Mouse (Mus musculus): Measurements from ENCODE around the gene Cfap54. TPM values are rescaled to one million over a fixed set of nuclear protein-coding genes. Genes with fewer than 3 reads are reported as not detected.

Gene Cfap54
- polyA plus RNA-seq, 1 experiment from 2014 or later, result 3.3 TPM

DNA sequence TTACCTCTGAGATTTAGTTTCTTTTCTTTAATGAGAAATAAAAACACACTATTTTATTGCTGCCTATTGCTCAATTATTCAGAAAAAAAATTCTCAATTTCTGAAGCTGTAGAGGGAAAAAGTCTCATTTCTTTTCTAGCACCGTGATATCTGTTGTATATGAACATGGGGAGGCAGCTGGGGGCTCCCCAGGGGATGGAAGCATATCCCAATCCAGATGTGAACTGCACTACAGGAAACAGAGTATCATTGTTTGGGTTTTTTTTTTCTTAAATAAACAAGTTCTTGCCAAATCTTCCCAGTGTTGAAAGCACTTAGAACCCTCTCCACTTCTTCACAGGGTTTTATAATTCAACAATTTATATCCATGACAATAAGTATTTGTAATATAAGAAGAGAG, 151.4 kb downstream of the Cfap54 start:
- 48% methylated on average over 1 of the region's 1 CpGs for WGBS
- ATAC-seq (ENCODE audit: low read depth), result no peak
- no peak overlapping the region for H3K27ac ChIP-seq (ENCODE audit: low read depth, low read length)
- H3K4me1 ChIP-seq (ENCODE audit: control insufficient read depth, insufficient read depth, low read length), result no peaks in the 10 kb centered on the region
- H3K27me3 ChIP-seq (ENCODE audit: control insufficient read depth, insufficient read depth, low read length), result no peaks in the 10 kb centered on the region
- H3K4me2 ChIP-seq (ENCODE audit: low read depth, low read length), result no peak overlapping the region
- H3K4me3 ChIP-seq (ENCODE audit: low read depth, low read length), result no peak overlapping the region
- no peak overlapping the region for H3K9ac ChIP-seq (replicated peaks; ENCODE audit: low read depth, low read length)
- H3K36me3 ChIP-seq (ENCODE audit: control insufficient read depth, insufficient read depth, low read length), result no peaks in the 10 kb centered on the region
- H3K9me3 ChIP-seq (ENCODE audit: control insufficient read depth, low read length), result no peaks in the 10 kb centered on the region

GRCm38 (mm10) chr10:92928256-92928655, 153.2 kb downstream of the Cfap54 start:
- WGBS, result 85% methylated on average over 3 of the region's 3 CpGs
- Histone ChIP-seq H3K27me3 (ENCODE audit: control insufficient read depth, insufficient read depth, low read length) (no peaks in the 10 kb centered on the region), H3K36me3 (ENCODE audit: control insufficient read depth, insufficient read depth, low read length) (no peaks in the 10 kb centered on the region), H3K27ac (ENCODE audit: low read depth, low read length) (no peak overlapping the region), H3K9ac (replicated peaks; ENCODE audit: low read depth, low read length) (no peak overlapping the region), H3K9me3 (ENCODE audit: control insufficient read depth, low read length) (no peaks in the 10 kb centered on the region), H3K4me2 (ENCODE audit: low read depth, low read length) (no peak overlapping the region), H3K4me1 (ENCODE audit: control insufficient read depth, insufficient read depth, low read length) (no peaks in the 10 kb centered on the region), H3K4me3 (ENCODE audit: low read depth, low read length) (no peak overlapping the region)
- no peak for ATAC-seq (ENCODE audit: low read depth)

DNA sequence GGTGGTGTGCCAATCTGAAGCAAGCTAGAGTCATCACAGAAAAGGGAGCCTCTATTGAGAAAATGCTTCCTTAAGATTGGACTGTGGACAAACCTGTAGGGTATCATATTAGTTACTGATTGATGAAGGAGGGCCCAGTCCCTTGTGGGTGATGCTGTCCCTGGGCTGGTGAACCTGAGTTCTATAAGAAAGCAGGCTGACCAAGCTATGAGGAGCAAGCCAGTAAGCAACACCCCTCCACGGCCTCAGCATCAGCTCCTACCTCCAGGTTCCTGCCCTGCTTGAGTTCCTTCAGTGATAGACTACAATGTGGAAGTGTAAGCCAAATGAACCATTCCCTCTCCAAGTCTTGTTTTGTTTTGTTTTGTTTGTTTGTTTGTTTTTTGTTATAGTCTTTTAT, 162.9 kb downstream of the Cfap54 start:
- no peak for ATAC-seq (ENCODE audit: low read depth)
- 93% methylated on average over 1 of the region's 1 CpGs for WGBS
- Histone ChIP-seq H3K9me3 (ENCODE audit: control insufficient read depth, low read length) (no peaks in the 10 kb centered on the region), H3K36me3 (ENCODE audit: control insufficient read depth, insufficient read depth, low read length) (no peaks in the 10 kb centered on the region), H3K9ac (replicated peaks; ENCODE audit: low read depth, low read length) (no peak overlapping the region), H3K4me1 (ENCODE audit: control insufficient read depth, insufficient read depth, low read length) (no peaks in the 10 kb centered on the region), H3K27ac (ENCODE audit: low read depth, low read length) (no peak overlapping the region), H3K4me3 (ENCODE audit: low read depth, low read length) (no peak overlapping the region), H3K4me2 (ENCODE audit: low read depth, low read length) (no peak overlapping the region), H3K27me3 (ENCODE audit: control insufficient read depth, insufficient read depth, low read length) (no peaks in the 10 kb centered on the region)

- no peaks in the 10 kb centered on the region for H3K27me3 ChIP-seq (ENCODE audit: control insufficient read depth, insufficient read depth, low read length)
- no peaks in the 10 kb centered on the region for H3K9me3 ChIP-seq (ENCODE audit: control insufficient read depth, low read length)
- H3K4me1 ChIP-seq (ENCODE audit: control insufficient read depth, insufficient read depth, low read length), result no peaks in the 10 kb centered on the region
- H3K4me3 ChIP-seq (ENCODE audit: low read depth, low read length), result no peak overlapping the region
- 33% methylated on average over 6 of the region's 6 CpGs for WGBS
- H3K36me3 ChIP-seq (ENCODE audit: control insufficient read depth, insufficient read depth, low read length), result no peaks in the 10 kb centered on the region
- peak; percentile 56; the same call in 1 of the 2 replicates for ATAC-seq (ENCODE audit: low read depth)
- H3K27ac ChIP-seq (ENCODE audit: low read depth, low read length), result no peak overlapping the region
- H3K9ac ChIP-seq (replicated peaks; ENCODE audit: low read depth, low read length), result no peak overlapping the region
- no peak overlapping the region for H3K4me2 ChIP-seq (ENCODE audit: low read depth, low read length)
These were observed 174.2 kb downstream of the Cfap54 start for GRCm38 (mm10) chr10:92907246-92907645.

GRCm38 (mm10) chr10:92888466-92888865, 193.0 kb downstream of the Cfap54 start:
- no peaks in the 10 kb centered on the region for H3K4me1 ChIP-seq (ENCODE audit: control insufficient read depth, insufficient read depth, low read length)
- no peak overlapping the region for H3K4me3 ChIP-seq (ENCODE audit: low read depth, low read length)
- no peaks in the 10 kb centered on the region for H3K36me3 ChIP-seq (ENCODE audit: control insufficient read depth, insufficient read depth, low read length)
- WGBS, result 90% methylated on average over 6 of the region's 6 CpGs
- H3K9me3 ChIP-seq (ENCODE audit: control insufficient read depth, low read length), result no peaks in the 10 kb centered on the region
- H3K27me3 ChIP-seq (ENCODE audit: control insufficient read depth, insufficient read depth, low read length), result no peaks in the 10 kb centered on the region
- H3K27ac ChIP-seq (ENCODE audit: low read depth, low read length), result no peak overlapping the region
- no peak overlapping the region for H3K9ac ChIP-seq (replicated peaks; ENCODE audit: low read depth, low read length)
- no peak for ATAC-seq (ENCODE audit: low read depth)
- no peak overlapping the region for H3K4me2 ChIP-seq (ENCODE audit: low read depth, low read length)

DNA sequence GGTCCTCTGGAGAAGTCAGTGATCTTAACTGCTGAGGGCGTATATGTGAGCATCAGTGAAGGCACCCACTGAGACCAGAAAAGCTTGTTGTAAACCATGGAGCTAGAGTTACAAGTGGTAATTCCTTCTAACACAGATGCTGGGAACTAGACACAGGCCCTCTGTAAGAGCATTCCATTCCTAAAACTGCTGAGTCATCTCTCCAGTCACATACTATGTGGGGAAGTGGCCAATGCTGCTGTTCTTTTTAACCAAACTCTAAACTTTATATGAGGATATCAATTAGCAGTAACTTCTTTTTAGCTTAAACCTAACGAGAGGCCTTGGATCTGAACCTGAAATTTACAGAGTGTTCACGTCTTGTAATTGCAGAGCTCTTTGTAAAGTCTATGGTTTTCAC, 203.4 kb downstream of the Cfap54 start:
- no peak overlapping the region for H3K27ac ChIP-seq (ENCODE audit: low read depth, low read length)
- H3K36me3 ChIP-seq (ENCODE audit: control insufficient read depth, insufficient read depth, low read length), result no peaks in the 10 kb centered on the region
- H3K4me1 ChIP-seq (ENCODE audit: control insufficient read depth, insufficient read depth, low read length), result no peaks in the 10 kb centered on the region
- H3K9ac ChIP-seq (replicated peaks; ENCODE audit: low read depth, low read length), result no peak overlapping the region
- H3K9me3 ChIP-seq (ENCODE audit: control insufficient read depth, low read length), result no peaks in the 10 kb centered on the region
- no peaks in the 10 kb centered on the region for H3K27me3 ChIP-seq (ENCODE audit: control insufficient read depth, insufficient read depth, low read length)
- no peak for ATAC-seq (ENCODE audit: low read depth)
- WGBS, result 95% methylated on average over 3 of the region's 3 CpGs
- H3K4me3 ChIP-seq (ENCODE audit: low read depth, low read length), result no peak overlapping the region
- H3K4me2 ChIP-seq (ENCODE audit: low read depth, low read length), result no peak overlapping the region

DNA sequence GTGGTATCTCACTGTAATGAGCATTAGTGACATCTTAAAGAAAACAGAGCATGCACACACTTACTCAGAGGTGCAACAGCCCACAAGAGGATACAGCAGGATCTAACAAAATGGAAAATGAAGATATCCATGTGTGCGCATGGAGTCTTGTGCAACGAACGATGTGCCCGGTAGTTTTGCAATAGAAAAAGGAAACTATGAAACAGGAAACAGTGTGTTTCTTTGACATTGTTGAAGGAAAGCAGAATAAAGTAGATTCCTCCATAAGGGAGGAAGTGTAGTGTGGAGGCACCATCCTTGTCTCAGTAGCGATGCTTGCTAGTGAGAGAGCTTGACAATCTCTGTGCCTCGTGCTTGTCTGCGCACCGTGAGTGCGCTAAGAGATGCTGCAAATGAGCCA, 240.4 kb downstream of the Cfap54 start:
- Histone ChIP-seq H3K9me3 (ENCODE audit: control insufficient read depth, low read length) (no peaks in the 10 kb centered on the region), H3K4me2 (ENCODE audit: low read depth, low read length) (no peak overlapping the region), H3K27me3 (ENCODE audit: control insufficient read depth, insufficient read depth, low read length) (no peaks in the 10 kb centered on the region), H3K27ac (ENCODE audit: low read depth, low read length) (no peak overlapping the region), H3K36me3 (ENCODE audit: control insufficient read depth, insufficient read depth, low read length) (no peaks in the 10 kb centered on the region), H3K9ac (replicated peaks; ENCODE audit: low read depth, low read length) (no peak overlapping the region), H3K4me3 (ENCODE audit: low read depth, low read length) (no peak overlapping the region), H3K4me1 (ENCODE audit: control insufficient read depth, insufficient read depth, low read length) (no peaks in the 10 kb centered on the region)
- WGBS, result 91% methylated on average over 9 of the region's 9 CpGs
- no peak for ATAC-seq (ENCODE audit: low read depth)

DNA sequence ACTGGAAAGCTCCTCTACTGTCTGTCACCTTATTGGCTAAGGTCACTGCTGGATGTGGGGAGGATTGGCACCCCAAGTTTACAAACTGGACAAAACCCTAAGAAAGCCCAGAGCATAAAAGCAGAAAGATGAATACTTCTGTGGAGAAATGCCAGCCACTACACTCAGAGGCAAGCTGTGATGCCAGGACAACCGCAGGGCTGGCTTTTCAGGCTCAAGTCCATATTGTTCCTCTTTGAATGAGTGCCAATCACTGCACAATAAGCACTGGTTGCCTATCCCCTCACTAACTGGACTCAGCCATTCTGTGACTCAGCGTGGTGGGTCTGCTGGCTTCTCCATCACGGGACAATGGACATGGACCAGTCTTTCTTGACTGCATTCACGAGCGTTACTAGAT, 243.8 kb downstream of the Cfap54 start:
- H3K27ac ChIP-seq (ENCODE audit: low read depth, low read length), result no peak overlapping the region
- 35% methylated on average over 5 of the region's 5 CpGs for WGBS
- peak; percentile 72; the same call in 1 of the 2 replicates for ATAC-seq (ENCODE audit: low read depth)
- no peaks in the 10 kb centered on the region for H3K27me3 ChIP-seq (ENCODE audit: control insufficient read depth, insufficient read depth, low read length)
- no peak overlapping the region for H3K4me3 ChIP-seq (ENCODE audit: low read depth, low read length)
- no peaks in the 10 kb centered on the region for H3K4me1 ChIP-seq (ENCODE audit: control insufficient read depth, insufficient read depth, low read length)
- H3K9ac ChIP-seq (replicated peaks; ENCODE audit: low read depth, low read length), result no peak overlapping the region
- no peaks in the 10 kb centered on the region for H3K36me3 ChIP-seq (ENCODE audit: control insufficient read depth, insufficient read depth, low read length)
- H3K9me3 ChIP-seq (ENCODE audit: control insufficient read depth, low read length), result no peaks in the 10 kb centered on the region
- H3K4me2 ChIP-seq (ENCODE audit: low read depth, low read length), result no peak overlapping the region

DNA sequence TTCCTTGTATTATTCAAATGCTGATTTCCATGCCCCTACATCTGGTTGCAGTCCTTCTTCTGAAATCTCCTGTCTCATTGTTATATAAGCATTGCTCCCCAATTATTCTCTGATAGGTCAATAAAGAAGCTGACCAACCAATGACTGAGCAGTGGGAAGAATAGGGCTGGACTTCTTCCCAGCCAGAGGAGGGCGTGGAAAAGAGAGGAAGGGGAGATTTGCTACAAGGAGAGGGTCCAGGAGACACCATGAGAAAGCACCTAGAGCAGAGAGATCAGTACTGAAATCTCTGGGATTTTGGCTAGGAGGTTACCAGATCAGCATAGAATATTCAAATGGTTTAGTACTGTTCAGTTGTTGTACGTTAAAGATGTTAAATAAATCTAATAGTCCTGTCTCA, 244.4 kb downstream of the Cfap54 start:
- Histone ChIP-seq H3K27ac (ENCODE audit: low read depth, low read length) (no peak overlapping the region), H3K4me2 (ENCODE audit: low read depth, low read length) (no peak overlapping the region), H3K9me3 (ENCODE audit: control insufficient read depth, low read length) (no peaks in the 10 kb centered on the region), H3K4me1 (ENCODE audit: control insufficient read depth, insufficient read depth, low read length) (no peaks in the 10 kb centered on the region), H3K27me3 (ENCODE audit: control insufficient read depth, insufficient read depth, low read length) (no peaks in the 10 kb centered on the region), H3K4me3 (ENCODE audit: low read depth, low read length) (no peak overlapping the region), H3K36me3 (ENCODE audit: control insufficient read depth, insufficient read depth, low read length) (no peaks in the 10 kb centered on the region), H3K9ac (replicated peaks; ENCODE audit: low read depth, low read length) (no peak overlapping the region)
- 56% methylated on average over 2 of the region's 2 CpGs for WGBS
- ATAC-seq (ENCODE audit: low read depth), result no peak; the same call in 1 of the 2 replicates

DNA sequence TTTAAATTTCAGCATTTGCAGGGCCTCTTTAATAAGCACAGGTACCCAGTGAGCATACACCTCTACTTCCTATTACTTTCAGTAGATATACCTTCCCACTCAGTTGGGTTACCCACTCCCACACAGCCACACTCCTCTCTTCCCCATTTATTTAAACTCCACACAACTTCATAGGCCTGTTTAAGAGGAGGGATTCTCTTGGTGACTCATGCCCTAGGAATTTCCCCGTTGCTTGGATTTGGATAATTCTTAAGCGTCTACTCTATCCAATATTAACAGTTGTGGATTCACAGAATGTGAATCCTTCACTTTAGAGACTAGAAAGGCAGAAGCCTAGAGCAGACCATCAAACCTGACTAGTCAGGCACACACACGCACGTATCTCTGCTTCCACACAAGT, 259.9 kb downstream of the Cfap54 start:
- no peaks in the 10 kb centered on the region for H3K4me1 ChIP-seq (ENCODE audit: control insufficient read depth, insufficient read depth, low read length)
- no peak overlapping the region for H3K9ac ChIP-seq (replicated peaks; ENCODE audit: low read depth, low read length)
- H3K27ac ChIP-seq (ENCODE audit: low read depth, low read length), result no peak overlapping the region
- ATAC-seq (ENCODE audit: low read depth), result no peak
- no peaks in the 10 kb centered on the region for H3K27me3 ChIP-seq (ENCODE audit: control insufficient read depth, insufficient read depth, low read length)
- no peaks in the 10 kb centered on the region for H3K9me3 ChIP-seq (ENCODE audit: control insufficient read depth, low read length)
- H3K4me3 ChIP-seq (ENCODE audit: low read depth, low read length), result no peak overlapping the region
- no peaks in the 10 kb centered on the region for H3K36me3 ChIP-seq (ENCODE audit: control insufficient read depth, insufficient read depth, low read length)
- H3K4me2 ChIP-seq (ENCODE audit: low read depth, low read length), result no peak overlapping the region
- WGBS, result 89% methylated on average over 4 of the region's 4 CpGs
